Mouse (Mus musculus) spleen, postnatal 4 days (tissue): Measurements from ENCODE around the gene Ppp4r1.

ENCODE experiments used
- DNase-seq, 2 experiments: peaks; one replicate each; pipeline ENCODE4 v3.0.0; 2022; ENCODE audit warnings: low spot score in 2 of 2

Ppp4r1 gene

GRCm38 (mm10) chr17:65802026-65802425, 19.7 kb downstream of the Ppp4r1 start:
- DNase-seq, result no peak

GRCm38 (mm10) chr17:65805966-65806365, 23.6 kb downstream of the Ppp4r1 start:
- DNase-seq, result no peak

GRCm38 (mm10) chr17:65806416-65806815, 24.0 kb downstream of the Ppp4r1 start:
- DNase-seq, result no peak

GRCm38 (mm10) chr17:65811032-65811431, 28.7 kb downstream of the Ppp4r1 start:
- DNase-seq, result no peak

GRCm38 (mm10) chr17:65813763-65814162, 31.4 kb downstream of the Ppp4r1 start:
- no peak for DNase-seq

- no peak for DNase-seq
Measured at GRCm38 (mm10) chr17:65820197-65820596, 37.8 kb downstream of the Ppp4r1 start.

- no peak for DNase-seq
Measured at GRCm38 (mm10) chr17:65822423-65822822, 40.0 kb downstream of the Ppp4r1 start.

GRCm38 (mm10) chr17:65824246-65824645, 41.9 kb downstream of the Ppp4r1 start:
- DNase-seq, result no peak

GRCm38 (mm10) chr17:65826257-65826656, 43.9 kb downstream of the Ppp4r1 start:
- no peak for DNase-seq

GRCm38 (mm10) chr17:65827119-65827840, 44.9 kb downstream of the Ppp4r1 start:
- DNase-seq, result no peak

GRCm38 (mm10) chr17:65827904-65828303, 45.5 kb downstream of the Ppp4r1 start:
- no peak for DNase-seq

- no peak for DNase-seq
Measured at GRCm38 (mm10) chr17:65828951-65829350, 46.6 kb downstream of the Ppp4r1 start.

GRCm38 (mm10) chr17:65830216-65830863, 48.0 kb downstream of the Ppp4r1 start:
- no peak for DNase-seq

- DNase-seq, result no peak
Measured at GRCm38 (mm10) chr17:65833891-65834290, 51.5 kb downstream of the Ppp4r1 start.

GRCm38 (mm10) chr17:65836746-65837145, 54.4 kb downstream of the Ppp4r1 start:
- no peak for DNase-seq

- no peak for DNase-seq
Measured at GRCm38 (mm10) chr17:65839541-65840256, 57.3 kb downstream of the Ppp4r1 start.

- no peak for DNase-seq
Measured at GRCm38 (mm10) chr17:65842669-65843381, 60.5 kb downstream of the Ppp4r1 start.

GRCm38 (mm10) chr17:65845423-65845822, 63.0 kb downstream of the Ppp4r1 start:
- no peak for DNase-seq

- no peak for DNase-seq
Measured at GRCm38 (mm10) chr17:65847694-65848449, 65.5 kb downstream of the Ppp4r1 start.

GRCm38 (mm10) chr17:65850487-65850886, 68.1 kb downstream of the Ppp4r1 start:
- no peak for DNase-seq

- no peak for DNase-seq
Measured at GRCm38 (mm10) chr17:65851749-65852148, 69.4 kb downstream of the Ppp4r1 start.
